Mouse (Mus musculus): ENCODE results near the gene Slc5a4a. TPM values are rescaled to one million over a fixed set of nuclear protein-coding genes. Genes with fewer than 3 reads are reported as not detected.

Slc5a4a gene
- total and polyA plus RNA-seq, 3 experiments = not detected

GRCm38 (mm10) chr10:76217056-76217455 is 69.8 kb downstream of the Slc5a4a start:
- no peaks in the 10 kb centered on the region for H3K36me3 ChIP-seq (ENCODE audit: control insufficient read depth in 1 of 2, insufficient read depth in 2 of 2, low read length in 2 of 2)
- no peak for DNase-seq (ENCODE audit: low read depth, low spot score)
- TF ChIP-seq TCF12 (IDR thresholded peaks at IDR 0.05; ENCODE audit: low read depth, low read length) (no peak), MAFK (IDR thresholded peaks at IDR 0.05; ENCODE audit: borderline replicate concordance, low read depth, low read length) (no peak), GATA1 (IDR thresholded peaks at IDR 0.05; ENCODE audit: low read depth, low read length) (no peak), ETS1 (IDR thresholded peaks at IDR 0.05; ENCODE audit: low read depth, low read length) (no peak), TBP (IDR thresholded peaks at IDR 0.05; ENCODE audit: low read depth, low read length) (no peak), CHD1 (IDR thresholded peaks at IDR 0.05; ENCODE audit: low read depth, low read length) (no peak)

GRCm38 (mm10) chr10:76218240-76218639 is 71.0 kb downstream of the Slc5a4a start:
- H3K27me3 ChIP-seq (ENCODE audit: control insufficient read depth in 1 of 2, insufficient read depth in 2 of 2, low read length in 2 of 2) = no peaks in the 10 kb centered on the region
- no peaks in the 10 kb centered on the region for H3K4me1 ChIP-seq (ENCODE audit: control insufficient read depth in 1 of 2, insufficient read depth in 2 of 2, low read length in 2 of 2)
- DNase-seq (ENCODE audit: low read depth, low spot score) = no peak
- no peaks in the 10 kb centered on the region for H3K36me3 ChIP-seq (ENCODE audit: control insufficient read depth in 1 of 2, insufficient read depth in 2 of 2, low read length in 2 of 2)
- TF ChIP-seq HCFC1 (IDR thresholded peaks at IDR 0.05; ENCODE audit: low read depth, low read length) (no peak), POLR2AphosphoS5 (IDR thresholded peaks at IDR 0.05; ENCODE audit: borderline replicate concordance, low read depth, low read length) (no peak)
- H3K9ac ChIP-seq (ENCODE audit: control insufficient read depth, low read depth, low read length, poor library complexity, severe bottlenecking) = no peak overlapping the region
- H3K79me2 ChIP-seq (ENCODE audit: control insufficient read depth, insufficient read depth, low read length, poor library complexity) = no peaks in the 10 kb centered on the region
- no peaks in the 10 kb centered on the region for H3K9me3 ChIP-seq (replicated peaks; ENCODE audit: insufficient read depth, low read length)
- no peak overlapping the region for H3K27ac ChIP-seq (ENCODE audit: control insufficient read depth, low read depth, low read length)
- no peak overlapping the region for H3K4me3 ChIP-seq (ENCODE audit: control insufficient read depth in 1 of 2, insufficient read depth in 1 of 2, low read depth in 2 of 2, low read length in 2 of 2)

More at GRCm38 (mm10) chr10:76217056-76217455, 69.8 kb downstream of the Slc5a4a start:
- H3K4me1 ChIP-seq (ENCODE audit: control insufficient read depth in 1 of 2, insufficient read depth in 2 of 2, low read length in 2 of 2) = no peaks in the 10 kb centered on the region
- no peaks in the 10 kb centered on the region for H3K9me3 ChIP-seq (replicated peaks; ENCODE audit: insufficient read depth, low read length)
- no peak overlapping the region for H3K27ac ChIP-seq (ENCODE audit: control insufficient read depth, low read depth, low read length)
- no peaks in the 10 kb centered on the region for H3K79me2 ChIP-seq (ENCODE audit: control insufficient read depth, insufficient read depth, low read length, poor library complexity)
- H3K4me3 ChIP-seq (ENCODE audit: control insufficient read depth in 1 of 2, insufficient read depth in 1 of 2, low read depth in 2 of 2, low read length in 2 of 2) = no peak overlapping the region
- H3K9ac ChIP-seq (ENCODE audit: control insufficient read depth, low read depth, low read length, poor library complexity, severe bottlenecking) = no peak overlapping the region
- H3K27me3 ChIP-seq (ENCODE audit: control insufficient read depth in 1 of 2, insufficient read depth in 2 of 2, low read length in 2 of 2) = no peaks in the 10 kb centered on the region

GRCm38 (mm10) chr10:76225944-76226343 is 78.7 kb downstream of the Slc5a4a start:
- Histone ChIP-seq H3K27ac (ENCODE audit: control insufficient read depth, low read depth, low read length) (no peak overlapping the region), H3K36me3 (ENCODE audit: control insufficient read depth in 1 of 2, insufficient read depth in 2 of 2, low read length in 2 of 2) (no peaks in the 10 kb centered on the region), H3K4me1 (ENCODE audit: control insufficient read depth in 1 of 2, insufficient read depth in 2 of 2, low read length in 2 of 2) (no peaks in the 10 kb centered on the region), H3K9me3 (replicated peaks; ENCODE audit: insufficient read depth, low read length) (no peaks in the 10 kb centered on the region), H3K27me3 (ENCODE audit: control insufficient read depth in 1 of 2, insufficient read depth in 2 of 2, low read length in 2 of 2) (no peaks in the 10 kb centered on the region), H3K79me2 (ENCODE audit: control insufficient read depth, insufficient read depth, low read length, poor library complexity) (no peaks in the 10 kb centered on the region), H3K9ac (ENCODE audit: control insufficient read depth, low read depth, low read length, poor library complexity, severe bottlenecking) (no peak overlapping the region), H3K4me3 (ENCODE audit: control insufficient read depth in 1 of 2, insufficient read depth in 1 of 2, low read depth in 2 of 2, low read length in 2 of 2) (no peak overlapping the region)
- DNase-seq (ENCODE audit: low read depth, low spot score) = no peak
- TF ChIP-seq MYB (IDR thresholded peaks at IDR 0.05; ENCODE audit: low read depth, low read length) (no peak), NRF1 (IDR thresholded peaks at IDR 0.05; ENCODE audit: insufficient read depth, low read depth, low read length, poor library complexity, severe bottlenecking) (no peak), ETS1 (IDR thresholded peaks at IDR 0.05; ENCODE audit: low read depth, low read length) (no peak), GATA1 (IDR thresholded peaks at IDR 0.05; ENCODE audit: low read depth, low read length) (no peak), ZMIZ1 (IDR thresholded peaks at IDR 0.05; ENCODE audit: low read depth, low read length) (no peak), POLR2A (IDR thresholded peaks at IDR 0.05; ENCODE audit: control insufficient read depth in 1 of 2, insufficient read depth in 1 of 2, low read depth in 1 of 2, low read length in 2 of 2, poor library complexity in 1 of 2) (no peak), POLR2AphosphoS2 (IDR thresholded peaks at IDR 0.05; ENCODE audit: low read length) (no peak), ZNF384 (IDR thresholded peaks at IDR 0.05; ENCODE audit: low read depth, low read length) (no peak), ZC3H11A (IDR thresholded peaks at IDR 0.05; ENCODE audit: low read depth, low read length) (no peak), GABPA (IDR thresholded peaks at IDR 0.05; ENCODE audit: low read depth, low read length) (no peak), ELF1 (IDR thresholded peaks at IDR 0.05; ENCODE audit: low read depth, low read length) (no peak), SIN3A (IDR thresholded peaks at IDR 0.05; ENCODE audit: low read length) (no peak), ZKSCAN1 (IDR thresholded peaks at IDR 0.05; ENCODE audit: low read depth, low read length) (no peak), USF1 (IDR thresholded peaks at IDR 0.05; ENCODE audit: low read depth, low read length) (no peak), KAT2A (conservative IDR thresholded peaks at IDR 0.05; ENCODE audit: low read depth, low read length) (no peak)
